Mouse (Mus musculus): ENCODE data around the gene Gipc3. TPM values are rescaled to one million over a fixed set of nuclear protein-coding genes. Genes with fewer than 3 reads are reported as not detected.

Gipc3 gene
- total and polyA plus RNA-seq, 3 experiments, result 4.8 to 6.4 (median 5.5) TPM

GRCm38 (mm10) chr10:81389373-81389772, 46.3 kb upstream of the Gipc3 start:
- Histone ChIP-seq H3K4me1 (ENCODE audit: control insufficient read depth, insufficient read depth, low read length) (peaks cover 8% of the 10 kb centered on the region), H3K27me3 (ENCODE audit: control insufficient read depth, insufficient read depth, low read length) (no peaks in the 10 kb centered on the region), H3K9ac (ENCODE audit: low read depth, low read length) (no peak overlapping the region), H3K36me3 (ENCODE audit: control insufficient read depth, insufficient read depth, low read length) (no peaks in the 10 kb centered on the region), H3K4me3 (no peak overlapping the region), H3K79me2 (replicated peaks; ENCODE audit: control insufficient read depth, insufficient read depth, low read length) (no peaks in the 10 kb centered on the region; the same call in 1 of the 2 replicates), H3K27ac (peak overlapping the region; percentile 6; the same call in 1 of the 2 replicates)
- intact Hi-C loops (cut with DNase I), result loop anchor here (1.0 kb wide), 1 partner anchor 61 kb away; no protein-coding TSS in a partner anchor
- DNase-seq, result peak in 1 of 2 experiments; percentile 39
- 36% methylated on average over 3 of the region's 3 CpGs for WGBS
- no peak for TF ChIP-seq CTCF (IDR thresholded peaks at IDR 0.05)
- no peak for TF ChIP-seq POLR2A (IDR thresholded peaks at IDR 0.05; ENCODE audit: insufficient read depth, low read depth, low read length)
- TF ChIP-seq EP300 (IDR thresholded peaks at IDR 0.05; ENCODE audit: insufficient read depth, low read depth, low read length), result no peak

- no peak within 1 kb of the TSS for H3K9ac ChIP-seq (ENCODE audit: low read depth, low read length)
- no peaks in the 10 kb centered on the region; the same call in 1 of the 2 replicates for H3K79me2 ChIP-seq (replicated peaks; ENCODE audit: control insufficient read depth, insufficient read depth, low read length)
- intact Hi-C loops (cut with DNase I), result loop anchor here (1.0 kb wide), 1 partner anchor 62 kb away; no protein-coding TSS in a partner anchor
- H3K4me3 ChIP-seq, result no peak within 1 kb of the TSS
- peak within 1 kb of the TSS; percentile 6; the same call in 1 of the 2 replicates for H3K27ac ChIP-seq
- DNase-seq, result no peak
- H3K36me3 ChIP-seq (ENCODE audit: control insufficient read depth, insufficient read depth, low read length), result no peaks in the 10 kb centered on the region
- H3K27me3 ChIP-seq (ENCODE audit: control insufficient read depth, insufficient read depth, low read length), result no peaks in the 10 kb centered on the region
- 82% methylated on average over 5 of the region's 5 CpGs for WGBS
- H3K4me1 ChIP-seq (ENCODE audit: control insufficient read depth, insufficient read depth, low read length), result peaks cover 6% of the 10 kb centered on the region
- TF ChIP-seq POLR2A (IDR thresholded peaks at IDR 0.05; ENCODE audit: insufficient read depth, low read depth, low read length), result no peak
- TF ChIP-seq EP300 (IDR thresholded peaks at IDR 0.05; ENCODE audit: insufficient read depth, low read depth, low read length), result no peak
- TF ChIP-seq CTCF (IDR thresholded peaks at IDR 0.05), result no peak
Observed at GRCm38 (mm10) chr10:81388505-81389055, 45.5 kb upstream of the Gipc3 start, which contains the start of gene Gm48552. TSS of gene Gm48552 (plus strand) at chr10:81389005.

GRCm38 (mm10) chr10:81387716-81388115, 44.6 kb upstream of the Gipc3 start:
- WGBS, result 93% methylated on average over 20 of the region's 20 CpGs
- no peak for DNase-seq
- H3K36me3 ChIP-seq (ENCODE audit: control insufficient read depth, insufficient read depth, low read length), result no peaks in the 10 kb centered on the region
- no peak overlapping the region for H3K27ac ChIP-seq
- intact Hi-C loops (cut with DNase I), result no loop called here
- peaks cover 6% of the 10 kb centered on the region for H3K4me1 ChIP-seq (ENCODE audit: control insufficient read depth, insufficient read depth, low read length)
- H3K79me2 ChIP-seq (replicated peaks; ENCODE audit: control insufficient read depth, insufficient read depth, low read length), result no peaks in the 10 kb centered on the region; the same call in 1 of the 2 replicates
- TF ChIP-seq CTCF (IDR thresholded peaks at IDR 0.05) (no peak), POLR2A (IDR thresholded peaks at IDR 0.05; ENCODE audit: insufficient read depth, low read depth, low read length) (no peak), EP300 (IDR thresholded peaks at IDR 0.05; ENCODE audit: insufficient read depth, low read depth, low read length) (no peak)
- no peak overlapping the region for H3K4me3 ChIP-seq
- H3K9ac ChIP-seq (ENCODE audit: low read depth, low read length), result no peak overlapping the region
- no peaks in the 10 kb centered on the region for H3K27me3 ChIP-seq (ENCODE audit: control insufficient read depth, insufficient read depth, low read length)

GRCm38 (mm10) chr10:81385603-81386306, 42.7 kb upstream of the Gipc3 start:
- Histone ChIP-seq H3K36me3 (ENCODE audit: control insufficient read depth, insufficient read depth, low read length) (no peaks in the 10 kb centered on the region), H3K9ac (ENCODE audit: low read depth, low read length) (no peak overlapping the region), H3K4me1 (ENCODE audit: control insufficient read depth, insufficient read depth, low read length) (peaks cover 6% of the 10 kb centered on the region), H3K27ac (no peak overlapping the region), H3K27me3 (ENCODE audit: control insufficient read depth, insufficient read depth, low read length) (no peaks in the 10 kb centered on the region), H3K79me2 (replicated peaks; ENCODE audit: control insufficient read depth, insufficient read depth, low read length) (no peaks in the 10 kb centered on the region; the same call in 1 of the 2 replicates), H3K4me3 (no peak overlapping the region)
- no peak for DNase-seq
- intact Hi-C loops (cut with DNase I), result no loop called here
- TF ChIP-seq EP300 (IDR thresholded peaks at IDR 0.05; ENCODE audit: insufficient read depth, low read depth, low read length) (no peak), POLR2A (IDR thresholded peaks at IDR 0.05; ENCODE audit: insufficient read depth, low read depth, low read length) (no peak), CTCF (IDR thresholded peaks at IDR 0.05) (no peak)
- WGBS, result 66% methylated on average over 22 of the region's 22 CpGs

GRCm38 (mm10) chr10:81384605-81384982, 41.5 kb upstream of the Gipc3 start:
- intact Hi-C loops (cut with DNase I), result no loop called here
- no peak for TF ChIP-seq POLR2A (IDR thresholded peaks at IDR 0.05; ENCODE audit: insufficient read depth, low read depth, low read length)
- no peak for TF ChIP-seq EP300 (IDR thresholded peaks at IDR 0.05; ENCODE audit: insufficient read depth, low read depth, low read length)
- TF ChIP-seq CTCF (IDR thresholded peaks at IDR 0.05), result no peak
- Histone ChIP-seq H3K79me2 (replicated peaks; ENCODE audit: control insufficient read depth, insufficient read depth, low read length) (no peaks in the 10 kb centered on the region; the same call in 1 of the 2 replicates), H3K9ac (ENCODE audit: low read depth, low read length) (peak overlapping the region; percentile 73), H3K36me3 (ENCODE audit: control insufficient read depth, insufficient read depth, low read length) (no peaks in the 10 kb centered on the region), H3K27ac (peak overlapping the region; percentile 94), H3K27me3 (ENCODE audit: control insufficient read depth, insufficient read depth, low read length) (no peaks in the 10 kb centered on the region), H3K4me3 (peak overlapping the region; percentile 82), H3K4me1 (ENCODE audit: control insufficient read depth, insufficient read depth, low read length) (peaks cover 6% of the 10 kb centered on the region)
- under 1% methylated on average over 19 of the region's 19 CpGs for WGBS
- DNase-seq, result no peak
